Mouse (Mus musculus) ES-E14 (cell line): ENCODE measurements around the gene Mical2.

Source experiments
- CHD2 ChIP-seq: IDR thresholded peaks from 2 replicates; pipeline ENCODE4 v1.6.1; 2014; ENCODE audit warnings: mild to moderate bottlenecking, low read depth, low read length, inconsistent platforms
- HCFC1 ChIP-seq: IDR thresholded peaks from 2 replicates; pipeline ENCODE4 v1.6.1; 2012; ENCODE audit warnings: low read length, inconsistent platforms, borderline replicate concordance; ENCODE audit not compliant: insufficient read depth
- MAFK ChIP-seq: IDR thresholded peaks from 2 replicates; pipeline ENCODE4 v1.6.1; 2014; ENCODE audit warnings: mild to moderate bottlenecking, low read depth, low read length, inconsistent platforms; ENCODE audit not compliant: insufficient read depth
- ZC3H11A ChIP-seq: IDR thresholded peaks from 2 replicates; pipeline ENCODE4 v1.6.1; 2012; ENCODE audit warnings: low read depth, mild to moderate bottlenecking, inconsistent platforms, low read length, borderline replicate concordance
- ZNF384 ChIP-seq: IDR thresholded peaks from 2 replicates; pipeline ENCODE4 v1.6.1; 2012; ENCODE audit warnings: low read depth, low read length, inconsistent platforms

GRCm38 (mm10) chr7:112409991-112410390 is 184.3 kb downstream of the Mical2 start:
- TF ChIP-seq MAFK = no peak
- no peak for TF ChIP-seq ZC3H11A
- no peak for TF ChIP-seq CHD2
- no peak for TF ChIP-seq HCFC1
- TF ChIP-seq ZNF384 = no peak
